Comparison of ENCODE assay signal across 14 mouse cellular contexts in genomic region chr4:40818421-40818820, GRCm38 (mm10). TPM values are rescaled to one million over a fixed set of nuclear protein-coding genes. Genes with fewer than 3 reads are reported as not detected.
A peak's percentile ranks its signal among the peaks of the same experiment; 100 is the strongest.
DNase-seq lines count a peak whose midpoint lies in the region; ATAC-seq and TF ChIP-seq lines count a peak whose summit lies in the region.
"Had no signal": no experiment of that assay in that cellular context is flagged by ENCODE, and none has a peak within 500 bp of the region (broad histone marks: within the 10 kb centered on the region; RNA-seq: fewer than 3 reads in every experiment).

No protein-coding gene starts in this region.

- H3K9me3 ChIP-seq in heart, embryonic 13.5 days, result no peaks in the 10 kb centered on the region
- H3K9me3 ChIP-seq in lung, postnatal 0 days (ENCODE audit: low read length), result no peaks in the 10 kb centered on the region
- no peaks in the 10 kb centered on the region for H3K9me3 ChIP-seq in stomach, embryonic 16.5 days (replicated peaks; ENCODE audit: control insufficient read depth, low read length)
- H3K9me3 ChIP-seq in midbrain, embryonic 13.5 days, result no peaks in the 10 kb centered on the region
- H3K9me3 ChIP-seq: midbrain, embryonic 15.5 days had no signal

- WGBS in heart, embryonic 13.5 days, result 61% methylated on average over 6 of the region's 6 CpGs
- WGBS in lung, postnatal 0 days, result 40% methylated on average over 6 of the region's 6 CpGs
- 64% methylated on average over 6 of the region's 6 CpGs for WGBS in stomach, embryonic 16.5 days
- 90% methylated on average over 6 of the region's 6 CpGs for WGBS in midbrain, embryonic 13.5 days

- no peak overlapping the region for H3K4me3 ChIP-seq in heart, embryonic 13.5 days
- H3K4me3 ChIP-seq in lung, postnatal 0 days (ENCODE audit: low read depth, low read length), result no peak overlapping the region
- no peak overlapping the region for H3K4me3 ChIP-seq in stomach, embryonic 16.5 days (replicated peaks; ENCODE audit: low read length)
- no peak overlapping the region for H3K4me3 ChIP-seq in midbrain, embryonic 13.5 days (replicated peaks)
- H3K4me3 ChIP-seq: midbrain, embryonic 15.5 days had no signal

- H3K4me1 ChIP-seq in heart, embryonic 13.5 days, result peaks cover 73% of the 10 kb centered on the region
- peaks cover 14% of the 10 kb centered on the region; the same call in 1 of the 2 replicates for H3K4me1 ChIP-seq in lung, postnatal 0 days (ENCODE audit: insufficient read depth, low read depth, low read length)
- peaks cover 17% of the 10 kb centered on the region for H3K4me1 ChIP-seq in stomach, embryonic 16.5 days (ENCODE audit: control insufficient read depth, insufficient read depth, low read length)
- H3K4me1 ChIP-seq in midbrain, embryonic 13.5 days (replicated peaks), result peaks cover 18% of the 10 kb centered on the region

- H3K4me2 ChIP-seq in heart, embryonic 13.5 days, result no peak overlapping the region
- peak overlapping the region; percentile 19; the same call in 1 of the 2 replicates for H3K4me2 ChIP-seq in lung, postnatal 0 days (replicated peaks; ENCODE audit: low read depth, low read length)
- no peak overlapping the region for H3K4me2 ChIP-seq in stomach, embryonic 16.5 days (ENCODE audit: low read depth, low read length)
- H3K4me2 ChIP-seq in midbrain, embryonic 13.5 days (replicated peaks), result no peak overlapping the region
- H3K4me2 ChIP-seq: midbrain, embryonic 15.5 days had no signal

- intact Hi-C loops in heart, postnatal 10 days (cut with DNase I), result no loop called here

- no peak for ATAC-seq in heart, embryonic 13.5 days (ENCODE audit: extremely low read depth, insufficient number of reproducible peaks, low FRiP score, low TSS enrichment)
- peak; percentile 85 for ATAC-seq in lung, postnatal 0 days
- ATAC-seq in stomach, embryonic 16.5 days (ENCODE audit: insufficient read depth, low FRiP score), result no peak
- ATAC-seq in midbrain, embryonic 13.5 days, result no peak
- ATAC-seq: forebrain, embryonic 14.5 days; midbrain, embryonic 15.5 days had no signal

- TF ChIP-seq CTCF in lung, postnatal 0 days (IDR thresholded peaks at IDR 0.05), result no peak

- peaks cover 82% of the 10 kb centered on the region for H3K36me3 ChIP-seq in heart, embryonic 13.5 days
- H3K36me3 ChIP-seq in lung, postnatal 0 days (ENCODE audit: insufficient read depth, low read length), result peaks cover 16% of the 10 kb centered on the region; the same call in 1 of the 2 replicates
- H3K36me3 ChIP-seq in stomach, embryonic 16.5 days (ENCODE audit: control insufficient read depth, insufficient read depth, low read length), result no peaks in the 10 kb centered on the region; the same call in 1 of the 2 replicates
- 0 out of 2 replicates have a peak, but pooled peaks cover 4% of the 10 kb centered on the region for H3K36me3 ChIP-seq in midbrain, embryonic 13.5 days
- H3K36me3 ChIP-seq: midbrain, embryonic 15.5 days had no signal

- H3K27me3 ChIP-seq in heart, embryonic 13.5 days (replicated peaks), result no peaks in the 10 kb centered on the region
- H3K27me3 ChIP-seq in lung, postnatal 0 days (replicated peaks; ENCODE audit: insufficient read depth, low read length), result no peaks in the 10 kb centered on the region
- H3K27me3 ChIP-seq in stomach, embryonic 16.5 days (ENCODE audit: control insufficient read depth, insufficient read depth, low read length), result no peaks in the 10 kb centered on the region
- H3K27me3 ChIP-seq in midbrain, embryonic 13.5 days, result no peaks in the 10 kb centered on the region
- H3K27me3 ChIP-seq: midbrain, embryonic 15.5 days had no signal

- H3K9ac ChIP-seq in heart, embryonic 13.5 days, result peak overlapping the region; percentile 50; the same call in 1 of the 2 replicates
- no peak overlapping the region for H3K9ac ChIP-seq in lung, postnatal 0 days (replicated peaks; ENCODE audit: low read depth)
- no peak overlapping the region for H3K9ac ChIP-seq in stomach, embryonic 16.5 days (ENCODE audit: low read length)
- H3K9ac ChIP-seq in midbrain, embryonic 13.5 days (replicated peaks), result no peak overlapping the region
- H3K9ac ChIP-seq: midbrain, embryonic 15.5 days had no signal

- DNase-seq in heart, postnatal 10 days, result no peak
- peak; percentile 31 to 51 for DNase-seq in kidney, postnatal 4 days
- no peak for DNase-seq in kidney, postnatal 36 days
- peak; percentile 84 for DNase-seq in lung, postnatal 0 days (ENCODE audit: low spot score)
- no peak for DNase-seq in gastrocnemius, postnatal 4 days (ENCODE audit: low spot score in 2 of 2)
- DNase-seq: cerebellum, adult 8-10 months; kidney, adult 2 months; right cerebral cortex, postnatal 25 days; thymus, adult 2 months had no signal

- H3K27ac ChIP-seq in heart, embryonic 13.5 days (replicated peaks), result peak overlapping the region; percentile 33; the same call in 1 of the 2 replicates
- H3K27ac ChIP-seq in lung, postnatal 0 days (ENCODE audit: low read length), result peak overlapping the region; percentile 70
- peak overlapping the region; percentile 49; the same call in 1 of the 2 replicates for H3K27ac ChIP-seq in stomach, embryonic 16.5 days (ENCODE audit: low read length)
- H3K27ac ChIP-seq in midbrain, embryonic 13.5 days, result no peak overlapping the region
- H3K27ac ChIP-seq: midbrain, embryonic 15.5 days had no signal

- TF ChIP-seq EP300 in lung, postnatal 0 days (IDR thresholded peaks at IDR 0.05), result peak; percentile 59; the same call in 1 of the 2 replicates

RNA-seq across cellular contexts. Expression of gene B4galt1, which starts 35.4 kb away (rescaled TPM):
- 46.2 and 48.1 TPM in 2 replicates for polyA plus RNA-seq in heart, embryonic 13.5 days (2015; fragmentation: Nextera tagmentation; extraction: Ambion mirVana)
- total RNA-seq in heart, postnatal 10 days (2021), result 100 to 1,000 TPM in 1 of 2 experiments, 10 to 100 TPM in 1; 95.5 to 103 TPM
- 82.9 and 89.4 TPM in 2 replicates for polyA plus RNA-seq in lung, postnatal 0 days (2015; fragmentation: Nextera tagmentation; extraction: Ambion mirVana)
- polyA plus RNA-seq in stomach, embryonic 16.5 days (2015; fragmentation: Nextera tagmentation; extraction: Ambion mirVana), result 50.1 and 51.2 TPM in 2 replicates
- polyA plus RNA-seq in midbrain, embryonic 13.5 days (2015; fragmentation: Nextera tagmentation; extraction: Ambion mirVana), result 7.2 and 8.3 TPM in 2 replicates
- total RNA-seq in gastrocnemius, postnatal 4 days (2021), result 10 to 100 TPM; 89.0 to 91.4 TPM

Comparison
In these comparisons a context has a peak if more than half of its experiments do, and no peak if none do; other contexts are left out.
1. DNase-seq: peak in kidney, postnatal 4 days (2 of 2) and lung, postnatal 0 days (single experiment); none in heart, postnatal 10 days (0 of 2), kidney, postnatal 36 days (0 of 2) and gastrocnemius, postnatal 4 days (0 of 2).